Mouse (Mus musculus) pancreas, adult 10 weeks (tissue): ENCODE measurements around the gene Daam1. TPM values are rescaled to one million over a fixed set of nuclear protein-coding genes. Genes with fewer than 3 reads are reported as not detected.

ENCODE experiments used
- polyA plus RNA-seq: library from polyadenylated mRNA; stranded (reverse); fragments of 350-450 nt; fragmentation: Illumina TruSeq; extraction: RNeasy Lipid Tissue Mini Kit (QIAGEN cat#74804); gene quantifications from one replicate; pipeline ENCODE4 v1.2.3, GENCODE M21; 2015; ENCODE audit warnings: low read depth, low replicate concordance; ENCODE audit not compliant: insufficient read depth

Gene Daam1
- 4.0 TPM for polyA plus RNA-seq

DNA sequence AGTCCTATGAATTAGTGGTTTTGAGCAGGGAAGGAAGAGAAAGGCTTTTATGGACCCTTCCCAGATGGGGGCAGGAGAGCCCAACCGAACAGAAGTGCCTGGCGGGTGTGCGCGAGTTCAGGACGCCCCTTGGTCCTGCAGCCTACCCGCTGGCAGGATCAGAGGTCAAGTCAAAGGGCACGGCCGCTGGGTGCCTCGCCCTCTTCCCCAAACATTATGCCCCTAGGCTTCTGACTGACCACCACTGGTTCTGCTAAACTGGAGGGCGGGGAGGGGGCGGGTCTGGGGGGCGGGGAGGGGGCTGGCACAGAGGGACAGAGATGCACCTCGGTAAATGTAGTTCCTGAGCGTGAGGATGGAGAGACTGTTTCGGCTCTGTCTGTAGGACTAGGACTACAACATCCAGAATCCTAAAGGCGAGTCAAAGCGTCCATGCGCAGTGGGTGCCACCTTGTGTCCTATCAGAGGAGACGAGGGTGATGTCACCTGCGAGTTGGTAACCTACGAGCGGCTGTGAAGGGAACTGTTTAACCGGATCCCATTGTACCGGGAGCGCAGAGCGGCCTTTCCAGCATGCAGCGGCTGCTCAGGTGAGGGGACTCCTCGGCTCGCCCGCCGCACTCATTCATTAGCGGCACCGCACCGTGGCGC, at the start of gene Daam1:
TSS of gene Daam1 (plus strand) at position 472 of the 651 bp plus-strand sequence.

Other genes starting within 250 kb of the Daam1 start
- gene Gpr135, start 240.0 kb downstream of the Daam1 start, polyA plus RNA-seq = 0.66 TPM